Mouse (Mus musculus): ENCODE measurements around the gene Acad9. TPM values are rescaled to one million over a fixed set of nuclear protein-coding genes. Genes with fewer than 3 reads are reported as not detected.

The Acad9 gene
- polyA plus RNA-seq, 1 experiment from 2014 or later = 68.7 TPM

DNA sequence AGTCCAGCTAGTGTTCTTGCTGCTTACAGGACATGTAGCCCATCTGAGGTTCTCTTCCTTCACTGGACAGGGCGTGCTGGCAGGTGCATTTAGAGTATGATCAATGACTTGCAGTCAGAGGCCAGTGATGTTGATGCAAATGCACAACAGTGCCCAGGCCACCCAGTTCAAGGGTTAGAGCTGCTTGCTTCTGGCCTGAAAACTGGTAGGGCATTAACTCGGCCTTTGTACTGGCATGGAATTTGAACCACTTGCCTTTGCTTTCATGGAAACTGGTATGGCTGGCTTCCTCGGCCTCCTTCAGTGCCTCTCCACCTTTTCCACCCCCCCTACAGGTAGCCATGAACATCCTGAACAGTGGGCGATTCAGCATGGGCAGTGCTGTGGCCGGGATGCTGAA is 14.1 kb downstream of the Acad9 start:
- WGBS = 87% methylated on average over 5 of the region's 5 CpGs
- Histone ChIP-seq H3K4me1 (replicated peaks; ENCODE audit: control insufficient read depth, insufficient read depth, low read length) (no peaks in the 10 kb centered on the region), H3K36me3 (ENCODE audit: control insufficient read depth, insufficient read depth, low read length) (peaks cover 34% of the 10 kb centered on the region), H3K4me3 (ENCODE audit: low read depth, low read length) (no peak overlapping the region), H3K27ac (ENCODE audit: low read depth, low read length) (no peak overlapping the region), H3K9ac (ENCODE audit: low read depth, low read length) (no peak overlapping the region), H3K27me3 (replicated peaks; ENCODE audit: control insufficient read depth, insufficient read depth, low read length) (no peaks in the 10 kb centered on the region), H3K4me2 (no peak overlapping the region), H3K9me3 (ENCODE audit: control insufficient read depth, low read length) (no peaks in the 10 kb centered on the region)
- ATAC-seq (replicated peaks; ENCODE audit: low FRiP score) = no peak
- no peak for DNase-seq (ENCODE audit: low spot score)

DNA sequence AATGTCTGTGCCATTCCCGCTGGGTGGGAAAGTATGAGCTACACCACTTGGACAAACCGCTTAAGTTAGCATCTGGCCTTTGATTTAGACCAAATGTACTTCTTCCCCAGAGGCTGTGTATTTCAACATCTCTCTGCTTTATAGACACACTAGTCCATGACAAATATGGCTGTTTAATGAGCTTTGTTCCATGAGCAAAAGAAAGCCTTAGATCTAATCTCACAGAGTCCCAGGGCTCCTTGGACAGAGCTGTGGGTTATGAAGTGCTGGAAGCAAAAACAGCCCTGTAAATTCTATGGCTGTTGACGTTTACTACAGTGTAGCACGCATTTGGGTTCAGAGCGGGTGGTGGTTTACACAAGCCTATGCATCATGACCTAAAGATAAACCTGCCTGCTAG is 15.0 kb downstream of the Acad9 start:
- no peak overlapping the region for H3K4me2 ChIP-seq
- H3K4me1 ChIP-seq (replicated peaks; ENCODE audit: control insufficient read depth, insufficient read depth, low read length) = no peaks in the 10 kb centered on the region
- ATAC-seq (replicated peaks; ENCODE audit: low FRiP score) (no peak), DNase-seq (ENCODE audit: low spot score) (no peak)
- no peaks in the 10 kb centered on the region for H3K27me3 ChIP-seq (replicated peaks; ENCODE audit: control insufficient read depth, insufficient read depth, low read length)
- H3K9ac ChIP-seq (ENCODE audit: low read depth, low read length) = no peak overlapping the region
- no peaks in the 10 kb centered on the region for H3K9me3 ChIP-seq (ENCODE audit: control insufficient read depth, low read length)
- H3K4me3 ChIP-seq (ENCODE audit: low read depth, low read length) = no peak overlapping the region
- peaks cover 31% of the 10 kb centered on the region for H3K36me3 ChIP-seq (ENCODE audit: control insufficient read depth, insufficient read depth, low read length)
- 92% methylated on average over 5 of the region's 5 CpGs for WGBS
- H3K27ac ChIP-seq (ENCODE audit: low read depth, low read length) = no peak overlapping the region

DNA sequence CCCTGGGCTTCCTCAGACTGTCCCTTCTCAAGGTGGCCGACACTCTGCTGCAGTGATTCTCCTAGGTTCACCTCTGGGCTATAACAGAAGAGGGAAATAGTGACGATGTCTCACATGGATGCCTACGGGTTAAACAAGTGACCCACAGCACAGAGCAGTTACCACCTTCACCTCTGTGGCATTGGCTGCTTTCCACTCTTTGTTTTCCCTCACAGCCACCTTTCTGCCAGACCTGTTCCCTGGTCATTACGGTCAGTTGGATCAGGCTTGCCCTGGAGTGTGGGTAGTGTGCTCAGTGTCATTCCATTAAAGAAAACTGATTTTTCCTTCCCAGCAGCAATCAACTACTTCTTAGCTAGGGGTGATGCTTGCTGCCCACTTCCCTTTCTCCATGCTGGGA is 17.1 kb downstream of the Acad9 start:
- DNase-seq (ENCODE audit: low spot score) (no peak), ATAC-seq (replicated peaks; ENCODE audit: low FRiP score) (no peak)
- no peaks in the 10 kb centered on the region for H3K27me3 ChIP-seq (replicated peaks; ENCODE audit: control insufficient read depth, insufficient read depth, low read length)
- H3K4me2 ChIP-seq = no peak overlapping the region
- H3K9ac ChIP-seq (ENCODE audit: low read depth, low read length) = no peak overlapping the region
- peaks cover 31% of the 10 kb centered on the region for H3K36me3 ChIP-seq (ENCODE audit: control insufficient read depth, insufficient read depth, low read length)
- H3K9me3 ChIP-seq (ENCODE audit: control insufficient read depth, low read length) = no peaks in the 10 kb centered on the region
- 89% methylated on average over 4 of the region's 4 CpGs for WGBS
- no peak overlapping the region for H3K4me3 ChIP-seq (ENCODE audit: low read depth, low read length)
- no peaks in the 10 kb centered on the region for H3K4me1 ChIP-seq (replicated peaks; ENCODE audit: control insufficient read depth, insufficient read depth, low read length)
- no peak overlapping the region for H3K27ac ChIP-seq (ENCODE audit: low read depth, low read length)

DNA sequence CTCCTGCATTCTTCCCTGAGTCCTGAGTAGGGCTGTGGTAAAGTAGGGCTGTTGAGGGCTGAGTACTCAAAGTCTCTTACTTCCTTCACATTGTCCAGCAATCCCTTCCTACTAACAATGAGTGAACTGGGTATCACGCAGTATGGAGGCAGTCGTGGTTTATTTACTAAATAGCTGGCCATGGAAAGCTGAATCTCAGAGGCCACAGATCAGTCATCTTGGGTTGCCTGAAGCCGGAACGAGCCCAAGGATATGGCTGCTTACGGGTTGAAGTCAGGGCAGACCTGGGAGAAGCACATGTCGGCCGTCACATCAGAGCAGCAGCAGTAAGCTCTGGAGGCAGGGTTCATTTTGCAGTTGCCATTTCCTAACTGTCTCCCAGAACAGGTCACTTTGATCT is 17.6 kb downstream of the Acad9 start:
- Histone ChIP-seq H3K36me3 (ENCODE audit: control insufficient read depth, insufficient read depth, low read length) (peaks cover 35% of the 10 kb centered on the region), H3K9me3 (ENCODE audit: control insufficient read depth, low read length) (no peaks in the 10 kb centered on the region), H3K9ac (ENCODE audit: low read depth, low read length) (no peak overlapping the region), H3K4me3 (ENCODE audit: low read depth, low read length) (no peak overlapping the region), H3K4me1 (replicated peaks; ENCODE audit: control insufficient read depth, insufficient read depth, low read length) (no peaks in the 10 kb centered on the region), H3K4me2 (no peak overlapping the region), H3K27ac (ENCODE audit: low read depth, low read length) (no peak overlapping the region), H3K27me3 (replicated peaks; ENCODE audit: control insufficient read depth, insufficient read depth, low read length) (no peaks in the 10 kb centered on the region)
- DNase-seq (ENCODE audit: low spot score) (no peak), ATAC-seq (replicated peaks; ENCODE audit: low FRiP score) (no peak)
- WGBS = 93% methylated on average over 7 of the region's 7 CpGs

DNA sequence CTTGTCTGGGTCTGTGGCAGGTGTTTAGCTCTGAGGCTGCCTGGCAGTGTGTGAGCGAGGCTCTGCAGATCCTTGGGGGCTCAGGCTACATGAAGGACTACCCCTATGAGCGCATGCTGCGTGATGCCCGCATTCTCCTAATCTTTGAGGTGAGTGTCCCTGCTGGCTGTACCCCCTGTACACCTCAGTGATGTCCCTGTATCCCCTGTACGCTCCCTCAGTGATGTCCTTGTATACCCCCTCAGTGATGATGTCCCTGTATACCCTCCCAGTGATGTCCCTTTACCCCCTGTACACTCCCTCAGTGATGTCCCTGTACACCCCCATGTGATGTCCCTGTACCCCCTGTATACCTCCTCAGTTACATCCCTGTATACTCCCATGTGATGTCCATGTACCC is 19.6 kb downstream of the Acad9 start:
- Histone ChIP-seq H3K9ac (ENCODE audit: low read depth, low read length) (no peak overlapping the region), H3K27me3 (replicated peaks; ENCODE audit: control insufficient read depth, insufficient read depth, low read length) (no peaks in the 10 kb centered on the region), H3K27ac (ENCODE audit: low read depth, low read length) (no peak overlapping the region), H3K36me3 (ENCODE audit: control insufficient read depth, insufficient read depth, low read length) (peaks cover 42% of the 10 kb centered on the region), H3K9me3 (ENCODE audit: control insufficient read depth, low read length) (no peaks in the 10 kb centered on the region), H3K4me1 (replicated peaks; ENCODE audit: control insufficient read depth, insufficient read depth, low read length) (no peaks in the 10 kb centered on the region), H3K4me3 (ENCODE audit: low read depth, low read length) (no peak overlapping the region), H3K4me2 (no peak overlapping the region)
- DNase-seq (ENCODE audit: low spot score) = no peak
- no peak for ATAC-seq (replicated peaks; ENCODE audit: low FRiP score)
- 97% methylated on average over 5 of the region's 5 CpGs for WGBS

DNA sequence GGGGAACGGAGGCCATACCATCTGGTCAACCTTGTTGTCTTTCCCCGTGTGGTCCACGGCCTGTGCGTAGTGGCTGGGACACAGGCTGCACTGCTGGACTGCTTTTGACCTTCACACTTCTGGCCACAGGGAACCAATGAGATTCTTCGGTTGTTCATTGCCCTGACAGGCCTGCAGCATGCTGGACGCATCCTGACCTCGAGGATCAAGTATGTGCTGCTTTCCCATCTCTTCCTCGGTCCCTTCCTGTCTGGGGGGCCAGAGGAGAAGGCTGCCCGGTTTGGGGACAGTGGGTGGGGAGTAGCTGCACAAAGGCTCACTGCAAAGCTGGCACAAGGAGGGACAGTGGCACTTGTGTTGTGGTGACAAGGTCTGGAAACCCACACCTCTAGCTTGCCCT is 21.8 kb downstream of the Acad9 start:
- 85% methylated on average over 9 of the region's 9 CpGs for WGBS
- Histone ChIP-seq H3K4me3 (ENCODE audit: low read depth, low read length) (no peak overlapping the region), H3K4me1 (replicated peaks; ENCODE audit: control insufficient read depth, insufficient read depth, low read length) (no peaks in the 10 kb centered on the region), H3K36me3 (ENCODE audit: control insufficient read depth, insufficient read depth, low read length) (peaks cover 35% of the 10 kb centered on the region), H3K9me3 (ENCODE audit: control insufficient read depth, low read length) (no peaks in the 10 kb centered on the region), H3K9ac (ENCODE audit: low read depth, low read length) (no peak overlapping the region), H3K27me3 (replicated peaks; ENCODE audit: control insufficient read depth, insufficient read depth, low read length) (no peaks in the 10 kb centered on the region), H3K27ac (ENCODE audit: low read depth, low read length) (no peak overlapping the region), H3K4me2 (no peak overlapping the region)
- no peak for DNase-seq (ENCODE audit: low spot score)
- no peak for ATAC-seq (replicated peaks; ENCODE audit: low FRiP score)

DNA sequence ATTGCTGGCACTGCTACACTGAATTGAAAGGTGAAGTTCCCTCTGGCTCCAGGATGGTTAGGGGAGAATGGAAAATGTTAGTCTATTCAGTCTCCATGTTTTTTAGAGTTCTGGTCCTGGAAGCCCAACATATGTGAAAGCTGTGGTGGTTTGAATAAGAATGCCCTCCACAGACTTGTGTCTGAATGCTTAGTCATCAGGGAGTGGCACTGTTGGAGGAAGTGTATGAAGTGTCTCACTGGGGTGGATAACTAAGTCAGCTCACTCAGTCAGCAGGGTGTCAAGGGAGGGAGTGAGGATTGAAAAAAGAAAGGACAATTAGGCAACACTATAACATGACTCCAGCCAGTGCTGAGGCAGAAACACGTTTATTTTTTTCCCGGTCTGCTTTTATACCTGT is 29.6 kb downstream of the Acad9 start:
- DNase-seq (ENCODE audit: low spot score) (no peak), ATAC-seq (replicated peaks; ENCODE audit: low FRiP score) (no peak)
- Histone ChIP-seq H3K27me3 (replicated peaks; ENCODE audit: control insufficient read depth, insufficient read depth, low read length) (no peaks in the 10 kb centered on the region), H3K4me1 (replicated peaks; ENCODE audit: control insufficient read depth, insufficient read depth, low read length) (no peaks in the 10 kb centered on the region), H3K9ac (ENCODE audit: low read depth, low read length) (no peak overlapping the region), H3K4me2 (no peak overlapping the region), H3K9me3 (ENCODE audit: control insufficient read depth, low read length) (no peaks in the 10 kb centered on the region), H3K36me3 (ENCODE audit: control insufficient read depth, insufficient read depth, low read length) (0 out of 2 replicates have a peak, but pooled peaks cover 4% of the 10 kb centered on the region), H3K4me3 (ENCODE audit: low read depth, low read length) (no peak overlapping the region), H3K27ac (ENCODE audit: low read depth, low read length) (no peak overlapping the region)
- 81% methylated on average over 2 of the region's 2 CpGs for WGBS

DNA sequence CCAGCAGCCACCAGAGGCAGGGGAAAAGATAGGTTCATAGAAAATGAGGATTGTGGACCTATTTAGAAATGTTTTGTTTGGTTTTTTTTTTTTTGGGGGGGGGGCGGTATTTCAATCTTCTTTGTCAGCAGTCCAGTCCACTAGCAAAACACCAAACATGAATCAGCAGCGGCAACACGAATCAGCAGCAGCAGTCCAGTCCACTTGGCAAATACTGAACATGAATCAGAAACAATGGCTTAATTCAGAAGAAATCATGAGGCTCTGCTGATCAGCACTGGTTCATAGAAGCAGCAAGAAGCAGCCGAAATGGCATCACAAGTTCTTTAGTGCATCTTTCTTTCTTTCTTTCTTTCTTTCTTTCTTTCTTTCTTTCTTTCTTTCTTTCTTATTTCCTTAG is 50.3 kb downstream of the Acad9 start:
- Histone ChIP-seq H3K4me3 (ENCODE audit: low read depth, low read length) (no peak overlapping the region), H3K36me3 (ENCODE audit: control insufficient read depth, insufficient read depth, low read length) (no peaks in the 10 kb centered on the region), H3K27me3 (replicated peaks; ENCODE audit: control insufficient read depth, insufficient read depth, low read length) (no peaks in the 10 kb centered on the region), H3K9ac (ENCODE audit: low read depth, low read length) (no peak overlapping the region), H3K4me2 (no peak overlapping the region), H3K9me3 (ENCODE audit: control insufficient read depth, low read length) (no peaks in the 10 kb centered on the region), H3K27ac (ENCODE audit: low read depth, low read length) (no peak overlapping the region), H3K4me1 (replicated peaks; ENCODE audit: control insufficient read depth, insufficient read depth, low read length) (no peaks in the 10 kb centered on the region)
- no peak for DNase-seq (ENCODE audit: low spot score)
- WGBS = 77% methylated on average over 4 of the region's 4 CpGs
- ATAC-seq (replicated peaks; ENCODE audit: low FRiP score) = no peak

DNA sequence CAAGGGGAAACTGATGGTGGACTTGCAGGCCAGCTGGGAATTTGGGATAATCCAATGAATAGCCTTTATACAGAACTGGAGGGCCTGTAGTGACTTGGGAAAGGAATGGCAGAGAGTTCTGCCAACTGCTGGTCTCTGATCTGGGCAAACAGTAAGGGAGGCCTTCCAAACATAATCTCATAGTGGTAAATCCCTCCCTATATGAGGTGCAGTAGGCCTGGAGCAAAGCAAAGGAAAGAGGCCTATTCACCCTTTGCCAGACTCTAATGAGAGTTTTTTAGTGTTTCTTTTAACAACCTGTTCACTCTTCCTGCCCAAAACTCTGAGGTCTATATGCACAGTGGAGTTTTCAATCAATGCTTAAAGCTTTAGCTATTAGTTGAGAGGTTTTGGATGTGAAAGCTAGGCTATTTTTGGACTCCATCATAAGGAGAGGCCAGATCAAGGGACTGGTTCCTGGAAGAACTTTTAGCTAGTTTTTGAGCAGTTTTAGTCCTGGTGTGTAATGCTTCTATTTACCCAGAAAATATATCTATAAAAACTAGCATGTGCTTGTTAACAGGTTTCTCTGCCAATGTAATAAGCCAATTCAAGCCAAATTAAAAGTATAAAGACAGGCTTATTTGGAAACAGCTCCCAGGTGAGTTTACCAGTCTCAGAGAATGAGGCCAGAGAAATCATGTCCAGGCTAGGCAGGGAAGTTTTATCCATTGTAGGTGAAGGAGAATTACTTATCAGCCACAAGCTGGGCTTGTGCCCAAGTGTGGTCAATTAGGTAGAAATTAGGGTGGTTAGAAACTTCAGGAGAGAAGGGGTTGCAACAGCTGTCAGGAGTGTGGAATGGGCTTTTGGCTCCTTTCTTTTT is 54.1 kb downstream of the Acad9 start:
- no peak overlapping the region for H3K9ac ChIP-seq (ENCODE audit: low read depth, low read length)
- no peak overlapping the region for H3K4me2 ChIP-seq
- H3K9me3 ChIP-seq (ENCODE audit: control insufficient read depth, low read length) = peaks cover 4% of the 10 kb centered on the region; the same call in 1 of the 2 replicates
- H3K4me1 ChIP-seq (replicated peaks; ENCODE audit: control insufficient read depth, insufficient read depth, low read length) = no peaks in the 10 kb centered on the region
- ATAC-seq (replicated peaks; ENCODE audit: low FRiP score) (no peak), DNase-seq (ENCODE audit: low spot score) (no peak)
- H3K27me3 ChIP-seq (replicated peaks; ENCODE audit: control insufficient read depth, insufficient read depth, low read length) = no peaks in the 10 kb centered on the region
- H3K27ac ChIP-seq (ENCODE audit: low read depth, low read length) = no peak overlapping the region
- no peaks in the 10 kb centered on the region for H3K36me3 ChIP-seq (ENCODE audit: control insufficient read depth, insufficient read depth, low read length)
- no peak overlapping the region for H3K4me3 ChIP-seq (ENCODE audit: low read depth, low read length)
